Mouse (Mus musculus) Patski (cell line): ENCODE measurements around the gene Gm8297. TPM values are rescaled to one million over a fixed set of nuclear protein-coding genes. Genes with fewer than 3 reads are reported as not detected.
"Not testable (repeated sequence)": the region's sequence is repeated elsewhere in the genome, so short reads cannot be mapped to it uniquely, and the experiment has no call there.

Source experiments
- ATAC-seq: fragments of 100-300 bp; one replicate; pipeline ENCODE4 v1.8.0; 2021
- CTCF ChIA-PET: fragments of 350-600 bp; sonication (Branson Sonifier 250); formaldehyde crosslinking; loops from one replicate; lab custom pipeline; 2022; ENCODE audit warnings: inconsistent platforms; lab: Charles Lee
- POLR2A ChIA-PET: fragments of 350-600 bp; sonication (Branson Sonifier 250); formaldehyde crosslinking; loops from one replicate; lab custom pipeline; 2022; ENCODE audit warnings: antibody characterized with exemption, inconsistent platforms; lab: Charles Lee
- DNase-seq: peaks from one replicate; pipeline ENCODE4 v3.0.0-alpha.2; 2011; ENCODE audit warnings: low read depth, low spot score
- H3K27me3 ChIP-seq: fragments of 371-371 bp; one replicate; pipeline ENCODE4 v1.5.1; 2021
- in situ Hi-C: fragments of 300-500 bp; cut with MboI; formaldehyde crosslinking; loops from 3 replicates; pipeline ENCODE4 v1.11.1; 2018; ENCODE audit warnings: low pct_unique_long_range_greater_than_20kb, mixed read lengths
- polyA plus RNA-seq: library from polyadenylated mRNA; unstranded; gene quantifications from one replicate; pipeline ENCODE4 v1.2.3, GENCODE M21; 2021

Gene Gm8297
- not detected for polyA plus RNA-seq

DNA sequence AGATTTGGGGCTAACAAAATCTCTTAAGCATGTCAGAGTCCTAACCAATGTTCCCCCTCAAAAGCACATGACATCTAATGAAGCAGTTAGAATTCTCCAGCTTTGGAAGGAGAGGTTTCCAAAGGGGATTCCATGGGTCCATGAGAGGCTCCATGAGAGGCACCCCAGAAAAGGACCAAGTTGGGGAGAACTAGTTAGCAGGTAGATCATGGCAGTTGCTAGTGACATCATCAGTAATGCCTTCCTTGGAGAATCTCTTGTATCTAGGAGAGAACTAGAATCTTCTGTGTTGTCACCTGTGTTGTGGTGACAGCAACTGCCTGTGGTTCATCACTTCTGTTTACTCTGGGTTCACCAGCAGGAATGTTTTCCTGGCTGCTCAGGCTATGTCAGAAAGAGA, at the start of gene Gm8297:
Gene Gm8297, plus strand, starts transcription at position 301 of the 400 bp plus-strand sequence.
- DNase-seq, POLR2A ChIA-PET, CTCF ChIA-PET, in situ Hi-C loops, H3K27me3 ChIP-seq, ATAC-seq: not testable (repeated sequence)

DNA sequence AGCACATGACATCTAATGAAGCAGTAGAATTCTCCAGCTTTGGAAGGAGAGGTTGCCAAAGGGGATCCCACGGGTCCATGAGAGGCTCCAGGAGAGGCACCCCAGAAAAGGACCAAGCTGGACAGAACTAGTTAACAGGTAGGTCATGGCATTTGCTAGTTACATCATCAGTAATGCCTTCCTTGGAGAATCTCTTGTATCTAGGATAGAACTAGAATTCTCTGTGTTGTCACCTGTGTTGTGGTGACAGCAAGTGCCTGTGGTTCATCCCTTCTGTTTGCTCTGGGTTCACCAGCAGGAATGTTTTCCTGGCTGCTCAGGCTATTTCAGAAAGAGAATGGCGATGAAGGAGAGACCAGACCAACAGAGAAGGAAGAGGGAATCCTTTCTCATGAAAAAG, 31.9 kb downstream of the Gm8297 start, which contains the start of gene Gm3298:
Gene Gm3298, plus strand, starts transcription at position 301 of the 400 bp plus-strand sequence.
- in situ Hi-C loops, H3K27me3 ChIP-seq, DNase-seq, CTCF ChIA-PET, ATAC-seq, POLR2A ChIA-PET: not testable (repeated sequence)

Other genes starting within 250 kb of the Gm8297 start
- gene Gm9602, start 207.6 kb upstream of the Gm8297 start, polyA plus RNA-seq = not detected
- not detected for gene Gm3269, start 145.8 kb upstream of the Gm8297 start, polyA plus RNA-seq
- gene Gm3264, start 128.4 kb upstream of the Gm8297 start, polyA plus RNA-seq = not detected
- not detected for gene Gm3278, start 91.5 kb upstream of the Gm8297 start, polyA plus RNA-seq
- not detected for gene Gm3298, start 32.0 kb downstream of the Gm8297 start, polyA plus RNA-seq
- gene 4930555G01Rik, start 66.7 kb downstream of the Gm8297 start, polyA plus RNA-seq = not detected
- not detected for gene Gm8281, start 87.1 kb downstream of the Gm8297 start, polyA plus RNA-seq
- not detected for gene Gm8279, start 147.6 kb downstream of the Gm8297 start, polyA plus RNA-seq
- gene Gm3317, start 180.6 kb downstream of the Gm8297 start, polyA plus RNA-seq = not detected
- not detected for gene Gm8271, start 201.9 kb downstream of the Gm8297 start, polyA plus RNA-seq